Mouse (Mus musculus) MEL-GATA-1-ER (cell line): Measurements from ENCODE around the gene Eno1.

Experiments
- DNase-seq: peaks from one replicate; pipeline ENCODE4 v3.0.0-alpha.2; 2012; ENCODE audit warnings: low read depth; ENCODE audit errors: extremely low read depth

Eno1 gene

GRCm38 (mm10) chr4:150226818-150227688, 9.5 kb upstream of the Eno1 start:
- DNase-seq, result no peak

GRCm38 (mm10) chr4:150228581-150229348, 7.8 kb upstream of the Eno1 start:
- no peak for DNase-seq

- DNase-seq, result no peak
Observed at GRCm38 (mm10) chr4:150229747-150230390, 6.7 kb upstream of the Eno1 start.

- no peak for DNase-seq
Observed at GRCm38 (mm10) chr4:150230460-150231407, 5.8 kb upstream of the Eno1 start.

GRCm38 (mm10) chr4:150231871-150232270, 4.7 kb upstream of the Eno1 start:
- DNase-seq, result no peak

GRCm38 (mm10) chr4:150234599-150235327, 1.8 kb upstream of the Eno1 start:
- DNase-seq, result peak; percentile 55

GRCm38 (mm10) chr4:150235585-150235984, 936 bp upstream of the Eno1 start:
- no peak for DNase-seq

- DNase-seq, result no peak
Observed at GRCm38 (mm10) chr4:150236031-150236430, 490 bp upstream of the Eno1 start.

GRCm38 (mm10) chr4:150237636-150238361, 1.3 kb downstream of the Eno1 start:
- peak; percentile 56 for DNase-seq

- no peak for DNase-seq
Observed at GRCm38 (mm10) chr4:150238433-150239086, 2.0 kb downstream of the Eno1 start.

- DNase-seq, result no peak
Observed at GRCm38 (mm10) chr4:150239087-150239480, 2.6 kb downstream of the Eno1 start.

GRCm38 (mm10) chr4:150239503-150239902, 3.0 kb downstream of the Eno1 start:
- no peak for DNase-seq

- peak; percentile 93 for DNase-seq
Observed at GRCm38 (mm10) chr4:150239951-150240368, 3.4 kb downstream of the Eno1 start.

- DNase-seq, result no peak
Observed at GRCm38 (mm10) chr4:150240381-150240886, 3.9 kb downstream of the Eno1 start.

- DNase-seq, result no peak
Observed at GRCm38 (mm10) chr4:150241708-150242107, 5.2 kb downstream of the Eno1 start.

GRCm38 (mm10) chr4:150242745-150243144, 6.2 kb downstream of the Eno1 start:
- no peak for DNase-seq

- no peak for DNase-seq
Observed at GRCm38 (mm10) chr4:150245876-150246275, 9.4 kb downstream of the Eno1 start.

- DNase-seq, result no peak
Observed at GRCm38 (mm10) chr4:150248009-150248408, 11.5 kb downstream of the Eno1 start.

- no peak for DNase-seq
Observed at GRCm38 (mm10) chr4:150248917-150249316, 12.4 kb downstream of the Eno1 start.
